Mouse (Mus musculus) liver, postnatal 0 days (tissue): ENCODE data around the gene Mylk. TPM values are rescaled to one million over a fixed set of nuclear protein-coding genes. Genes with fewer than 3 reads are reported as not detected.

Experiments used
- ATAC-seq: fragments of 200-750 bp; cut with Nextera tagmentation; 2 replicates; pipeline ENCODE4 v1.8.0; 2017; ENCODE audit warnings: mild to moderate bottlenecking, moderate library complexity
- DNase-seq: peaks from one replicate; pipeline ENCODE4 v3.0.0-alpha.2; 2016
- H3K27ac ChIP-seq: fragments of 300-500 bp; sonication (generic); 2 replicates; pipeline ENCODE4 v1.5.1; 2014; ENCODE audit warnings: antibody characterized with exemption, moderate library complexity, mild to moderate bottlenecking, low read depth
- H3K27me3 ChIP-seq: fragments of 300-500 bp; sonication (generic); 2 replicates; pipeline ENCODE4 v1.6.1; 2014; ENCODE audit warnings: low read length, control low read depth, mixed read lengths; ENCODE audit not compliant: insufficient read depth
- H3K36me3 ChIP-seq: fragments of 300-500 bp; sonication (generic); replicated peaks from 2 replicates; pipeline ENCODE4 v1.6.1; 2014; ENCODE audit warnings: mild to moderate bottlenecking, control low read depth, low read length, moderate library complexity, mixed read lengths; ENCODE audit not compliant: insufficient read depth
- H3K4me1 ChIP-seq: fragments of 300-500 bp; sonication (generic); 2 replicates; pipeline ENCODE4 v1.6.1; 2014; ENCODE audit warnings: antibody characterized with exemption, mild to moderate bottlenecking, control low read depth; ENCODE audit not compliant: insufficient read depth
- H3K4me2 ChIP-seq: fragments of 300-500 bp; sonication (generic); 2 replicates; pipeline ENCODE4 v1.6.1; 2014; ENCODE audit warnings: low read depth, mild to moderate bottlenecking, low read length, moderate library complexity, mixed read lengths
- H3K4me3 ChIP-seq: fragments of 300-500 bp; sonication (generic); 2 replicates; pipeline ENCODE4 v1.5.1; 2014; ENCODE audit warnings: low read depth, low read length
- H3K9ac ChIP-seq: fragments of 300-500 bp; sonication (generic); replicated peaks from 2 replicates; pipeline ENCODE4 v1.6.1; 2014; ENCODE audit warnings: mild to moderate bottlenecking, moderate library complexity
- H3K9me3 ChIP-seq: fragments of 300-500 bp; sonication (generic); 2 replicates; pipeline ENCODE4 v1.6.1; 2016; ENCODE audit warnings: mild to moderate bottlenecking, control low read depth, low read length, mixed read lengths
- CTCF ChIP-seq: sonication (generic); IDR thresholded peaks from 2 replicates; pipeline ENCODE4 v1.5.1; 2016; ENCODE audit warnings: antibody characterized with exemption, low read depth
- EP300 ChIP-seq: IDR thresholded peaks from 2 replicates; pipeline ENCODE4 v1.6.1; 2016; ENCODE audit warnings: antibody characterized with exemption, low read depth, mild to moderate bottlenecking
- WGBS: fragments of 180-500 bp; shearing (Covaris S2); extraction: QIAGEN DNeasy Blood & Tissue Kit; methylation state at CpG from one replicate; pipeline ENCODE4 v1.1.7; 2014; ENCODE audit not compliant: insufficient replicate concordance; 5-methylcytosine and 5-hydroxymethylcytosine counted together
- polyA plus RNA-seq: library from polyadenylated mRNA; unstranded; fragments of >200 nt; fragmentation: Nextera tagmentation; extraction: Ambion mirVana; gene quantifications from 2 replicates; pipeline ENCODE4 v1.2.1, GENCODE M21; 2015

Mylk gene
- polyA plus RNA-seq, 1 experiment from 2014 or later, result 4.9 TPM

DNA sequence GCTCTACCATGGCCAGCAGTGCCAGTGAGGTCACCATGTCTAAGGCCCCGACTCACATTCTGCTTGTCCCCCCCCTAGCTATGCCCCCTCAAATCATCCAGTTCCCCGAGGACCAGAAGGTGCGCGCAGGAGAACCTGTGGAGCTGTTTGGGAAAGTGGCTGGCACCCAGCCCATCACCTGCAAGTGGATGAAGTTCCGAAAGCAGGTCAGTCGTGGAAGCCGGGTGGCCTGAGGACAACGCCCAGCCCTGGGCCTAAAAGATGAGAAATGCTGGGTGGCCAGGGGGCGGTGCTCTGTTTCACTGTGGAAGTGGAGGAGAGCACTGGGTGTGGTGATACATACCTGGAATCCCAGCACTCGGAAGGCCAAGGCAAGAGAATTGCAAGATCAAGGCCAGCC, 208.5 kb downstream of the Mylk start:
- ATAC-seq, result no peak
- Histone ChIP-seq H3K4me2 (no peak overlapping the region), H3K9me3 (no peaks in the 10 kb centered on the region), H3K27ac (no peak overlapping the region), H3K4me1 (peaks cover 17% of the 10 kb centered on the region), H3K27me3 (no peaks in the 10 kb centered on the region), H3K36me3 (0 out of 2 replicates have a peak, but pooled peaks cover 3% of the 10 kb centered on the region), H3K9ac (no peak overlapping the region), H3K4me3 (no peak overlapping the region)
- TF ChIP-seq CTCF, result no peak
- no peak for TF ChIP-seq EP300
- DNase-seq, result no peak
- 79% methylated on average over 10 of the region's 10 CpGs for WGBS

- TF ChIP-seq EP300, result no peak
- peak; percentile 56 for TF ChIP-seq CTCF
- ATAC-seq (peak; percentile 54), DNase-seq (peak; percentile 52)
- 0 out of 2 replicates have a peak, but pooled peaks cover 3% of the 10 kb centered on the region for H3K36me3 ChIP-seq
- H3K9ac ChIP-seq, result no peak overlapping the region
- no peaks in the 10 kb centered on the region for H3K9me3 ChIP-seq
- WGBS, result 53% methylated on average over 8 of the region's 8 CpGs
- peaks cover 37% of the 10 kb centered on the region for H3K4me1 ChIP-seq
- H3K27me3 ChIP-seq, result no peaks in the 10 kb centered on the region
- no peak overlapping the region for H3K4me2 ChIP-seq
- no peak overlapping the region for H3K27ac ChIP-seq
- no peak overlapping the region for H3K4me3 ChIP-seq
Observed at GRCm38 (mm10) chr16:34957487-34958230, 212.6 kb downstream of the Mylk start.

DNA sequence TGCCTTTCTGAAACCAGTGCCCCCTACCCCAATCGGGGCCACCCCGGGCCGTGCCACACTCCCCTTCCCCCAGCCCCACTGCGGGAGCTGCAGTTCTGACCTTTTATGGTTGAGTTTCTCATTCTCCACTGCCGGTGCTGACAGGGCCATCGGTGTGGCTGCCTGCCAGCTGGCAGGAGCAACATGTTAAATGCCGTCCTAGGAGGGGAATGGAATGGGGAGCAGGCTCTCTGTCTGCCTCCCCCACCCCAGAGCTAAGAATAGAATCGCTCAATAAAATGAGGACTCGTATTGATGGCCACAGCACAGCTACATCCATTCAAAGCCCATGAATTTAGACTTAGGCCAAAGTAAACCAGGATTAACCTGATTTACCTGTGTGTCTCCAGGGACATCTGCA, 213.7 kb downstream of the Mylk start:
- H3K9ac ChIP-seq, result no peak overlapping the region
- 45% methylated on average over 9 of the region's 9 CpGs for whole genome bisulfite sequencing
- peak overlapping the region; percentile 40; the same call in 1 of the 2 replicates for H3K27ac ChIP-seq
- DNase-seq (peak; percentile 83), ATAC-seq (peak; percentile 84)
- H3K4me2 ChIP-seq, result peak overlapping the region; percentile 16; the same call in 1 of the 2 replicates
- 0 out of 2 replicates have a peak, but pooled peaks cover 3% of the 10 kb centered on the region for H3K36me3 ChIP-seq
- H3K9me3 ChIP-seq, result no peaks in the 10 kb centered on the region
- H3K4me1 ChIP-seq, result peaks cover 37% of the 10 kb centered on the region
- no peak overlapping the region for H3K4me3 ChIP-seq
- TF ChIP-seq CTCF (no peak), EP300 (no peak)
- H3K27me3 ChIP-seq, result no peaks in the 10 kb centered on the region

DNA sequence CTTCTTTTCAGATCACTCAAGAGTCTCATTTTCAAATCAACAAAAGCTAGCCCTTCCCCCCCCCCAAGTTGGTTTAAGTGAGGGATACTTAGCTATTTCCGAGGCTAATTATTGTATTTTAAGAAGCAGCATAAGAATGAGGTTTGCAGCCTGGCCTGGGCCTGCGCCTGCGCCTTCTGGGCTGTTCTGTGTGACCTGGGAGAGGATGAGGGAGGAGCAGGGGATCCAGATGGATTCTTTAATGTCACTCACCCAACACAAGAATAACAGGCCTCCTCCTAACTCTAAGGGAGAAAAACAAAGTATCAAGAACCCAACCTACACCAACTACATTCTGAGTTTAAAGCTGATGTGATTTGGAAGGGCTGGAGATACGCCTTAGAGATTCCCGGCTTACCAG, 214.3 kb downstream of the Mylk start:
- Histone ChIP-seq H3K4me1 (peaks cover 37% of the 10 kb centered on the region), H3K4me2 (no peak overlapping the region), H3K4me3 (no peak overlapping the region), H3K36me3 (0 out of 2 replicates have a peak, but pooled peaks cover 3% of the 10 kb centered on the region), H3K27me3 (no peaks in the 10 kb centered on the region), H3K27ac (no peak overlapping the region), H3K9me3 (no peaks in the 10 kb centered on the region), H3K9ac (no peak overlapping the region)
- no peak for ATAC-seq
- no peak for TF ChIP-seq EP300
- TF ChIP-seq CTCF, result no peak
- WGBS, result 84% methylated on average over 5 of the region's 5 CpGs
- no peak for DNase-seq

- WGBS, result 80% methylated on average over 5 of the region's 5 CpGs
- peaks cover 37% of the 10 kb centered on the region for H3K4me1 ChIP-seq
- no peak for DNase-seq
- 0 out of 2 replicates have a peak overlapping the region, but pooled peaks have one; percentile 16 for H3K9ac ChIP-seq
- H3K27ac ChIP-seq, result no peak overlapping the region
- no peaks in the 10 kb centered on the region for H3K9me3 ChIP-seq
- 0 out of 2 replicates have a peak, but pooled peaks cover 3% of the 10 kb centered on the region for H3K36me3 ChIP-seq
- H3K4me2 ChIP-seq, result no peak overlapping the region
- TF ChIP-seq CTCF (no peak), EP300 (no peak)
- H3K4me3 ChIP-seq, result no peak overlapping the region
- H3K27me3 ChIP-seq, result no peaks in the 10 kb centered on the region
- no peak for ATAC-seq
Observed at GRCm38 (mm10) chr16:34960243-34960642, 215.2 kb downstream of the Mylk start.

- no peak overlapping the region for H3K9ac ChIP-seq
- H3K9me3 ChIP-seq, result no peaks in the 10 kb centered on the region
- no peaks in the 10 kb centered on the region for H3K27me3 ChIP-seq
- H3K4me1 ChIP-seq, result peaks cover 38% of the 10 kb centered on the region
- WGBS, result 35% methylated on average over 9 of the region's 9 CpGs
- TF ChIP-seq CTCF, result no peak
- TF ChIP-seq EP300, result no peak
- no peak overlapping the region for H3K4me3 ChIP-seq
- H3K4me2 ChIP-seq, result no peak overlapping the region
- 0 out of 2 replicates have a peak, but pooled peaks cover 3% of the 10 kb centered on the region for H3K36me3 ChIP-seq
- DNase-seq (no peak), ATAC-seq (no peak)
- no peak overlapping the region for H3K27ac ChIP-seq
Observed at GRCm38 (mm10) chr16:34960866-34961582, 216.0 kb downstream of the Mylk start.
